ENCODE assay signal across 11 mouse cellular contexts in the genomic region with DNA sequence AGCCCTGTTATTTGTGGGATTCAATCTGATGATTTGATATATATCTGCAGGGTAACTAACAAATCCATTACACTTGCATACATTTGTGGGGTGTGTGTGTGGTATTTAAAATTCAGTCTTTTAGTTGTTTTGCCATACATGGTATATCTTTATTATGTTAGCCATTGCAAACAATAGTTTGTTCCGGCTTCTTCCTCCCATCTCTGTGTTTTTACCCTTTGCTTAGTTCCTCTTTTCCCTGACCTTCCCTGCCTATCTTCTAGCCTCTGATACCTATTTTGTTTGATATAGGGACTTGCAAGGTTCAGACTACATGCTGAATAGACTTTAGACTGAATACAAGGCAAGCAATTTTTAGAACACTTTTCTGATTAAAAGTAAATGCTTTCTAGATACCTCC.
"Had no signal": no experiment of that assay in that cellular context is flagged by ENCODE, and none has a peak within 500 bp of the region (broad histone marks: within the 10 kb centered on the region; RNA-seq: fewer than 3 reads in every experiment).

No protein-coding gene starts in this region.

- DNase-seq: gastrocnemius, postnatal 14 days; gastrocnemius, postnatal 36 days; heart, adult 11 months; heart, adult 2 months; heart, postnatal 4 days; kidney, adult 18-20 months; kidney, adult 8-10 months; kidney, postnatal 10 days; kidney, postnatal 25 days; kidney, postnatal 4 days; liver had no signal
